Comparison of ENCODE assay signal across 8 mouse cellular contexts in the genomic region with DNA sequence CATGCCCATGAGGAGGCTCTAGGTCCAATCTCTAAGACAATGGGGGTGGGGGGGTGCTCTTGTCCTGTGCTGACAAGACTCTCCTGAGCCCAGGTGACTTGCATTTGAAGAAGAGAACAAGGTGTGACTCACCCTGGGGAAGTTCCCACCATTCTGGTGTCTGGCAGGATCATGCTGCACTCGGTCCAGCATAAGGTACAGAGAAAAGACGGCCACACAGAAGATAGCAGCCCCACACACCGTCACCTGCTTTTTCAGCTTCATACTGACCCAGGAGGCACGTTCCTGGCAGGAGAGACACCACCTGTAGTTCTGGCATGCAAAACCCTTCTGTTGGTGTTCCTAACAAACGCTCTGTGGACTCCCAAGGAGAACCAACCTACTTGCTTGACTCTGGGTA. TPM values are rescaled to one million over a fixed set of nuclear protein-coding genes. Genes with fewer than 3 reads are reported as not detected.
DNase-seq lines count a peak whose midpoint lies in the region; ATAC-seq lines count a peak whose summit lies in the region.

No protein-coding gene starts in this region.

- ATAC-seq in heart, embryonic 11.5 days (replicated peaks; ENCODE audit: insufficient number of reproducible peaks, low FRiP score, low TSS enrichment): no peak
- ATAC-seq in forebrain, embryonic 16.5 days: no peak
- peak; percentile 6; the same call in 1 of the 2 replicates for ATAC-seq in megakaryocyte, adult 5-6 weeks (ENCODE audit: poor library complexity, severe bottlenecking)

- H3K9me3 ChIP-seq in heart, embryonic 11.5 days (replicated peaks; ENCODE audit: control insufficient read depth, low read length): no peaks in the 10 kb centered on the region
- H3K9me3 ChIP-seq in forebrain, embryonic 16.5 days (ENCODE audit: control insufficient read depth, low read length): no peaks in the 10 kb centered on the region

- 0 out of 2 replicates have a peak, but pooled peaks cover 2% of the 10 kb centered on the region for H3K27me3 ChIP-seq in heart, embryonic 11.5 days (ENCODE audit: control insufficient read depth, insufficient read depth, low read length)
- H3K27me3 ChIP-seq in forebrain, embryonic 16.5 days (replicated peaks; ENCODE audit: control insufficient read depth, insufficient read depth, low read length): no peaks in the 10 kb centered on the region

- peaks cover 19% of the 10 kb centered on the region for H3K36me3 ChIP-seq in heart, embryonic 11.5 days (ENCODE audit: control insufficient read depth, insufficient read depth, low read length)
- peaks cover 22% of the 10 kb centered on the region for H3K36me3 ChIP-seq in forebrain, embryonic 16.5 days (ENCODE audit: control insufficient read depth, insufficient read depth)

- WGBS in heart, embryonic 11.5 days (ENCODE audit: insufficient replicate concordance): 64% methylated on average over 5 of the region's 5 CpGs
- 70% methylated on average over 5 of the region's 5 CpGs for WGBS in forebrain, embryonic 16.5 days

- H3K27ac ChIP-seq in heart, embryonic 11.5 days (ENCODE audit: low read depth, low read length): no peak overlapping the region
- H3K27ac ChIP-seq in forebrain, embryonic 16.5 days (ENCODE audit: low read length): no peak overlapping the region

- H3K4me1 ChIP-seq in heart, embryonic 11.5 days (ENCODE audit: control insufficient read depth, insufficient read depth, low read length): peaks cover 15% of the 10 kb centered on the region
- peaks cover 19% of the 10 kb centered on the region for H3K4me1 ChIP-seq in forebrain, embryonic 16.5 days (replicated peaks; ENCODE audit: control insufficient read depth, insufficient read depth, low read length)

- DNase-seq in heart, postnatal 25 days (ENCODE audit: low spot score): no peak
- peak; percentile 8 for DNase-seq in T-cell, adult 2 months (ENCODE audit: low spot score)
- no peak for DNase-seq in urinary bladder, postnatal 25 days (ENCODE audit: low spot score)
- DNase-seq in adrenal gland, postnatal 4 days (ENCODE audit: low spot score in 2 of 2): no peak
- no peak for DNase-seq in right cerebral cortex, adult 2 months (ENCODE audit: low spot score in 2 of 2)

- intact Hi-C loops in heart, postnatal 25 days (cut with DNase I): no loop called here

- peak overlapping the region; percentile 87; the same call in 1 of the 2 replicates for H3K4me3 ChIP-seq in heart, embryonic 11.5 days (ENCODE audit: low read depth, low read length)
- H3K4me3 ChIP-seq in forebrain, embryonic 16.5 days (replicated peaks; ENCODE audit: low read length): no peak overlapping the region; the same call in 1 of the 2 replicates

- no peak overlapping the region for H3K9ac ChIP-seq in heart, embryonic 11.5 days (ENCODE audit: low read depth, low read length)
- no peak overlapping the region for H3K9ac ChIP-seq in forebrain, embryonic 16.5 days (replicated peaks; ENCODE audit: low read depth, low read length)

- H3K4me2 ChIP-seq in heart, embryonic 11.5 days: peak overlapping the region; percentile 82
- peak overlapping the region; percentile 78 for H3K4me2 ChIP-seq in forebrain, embryonic 16.5 days (ENCODE audit: low read length)

RNA-seq across cellular contexts. Expression of a gene that starts 1.7 kb away (rescaled TPM):
- polyA plus RNA-seq in heart, embryonic 11.5 days (2014; fragmentation: Nextera tagmentation; extraction: Ambion mirVana): 12.3 and 12.7 TPM in 2 replicates
- 10 to 100 TPM; 67.2 to 67.5 TPM for total RNA-seq in heart, postnatal 25 days (2021)
- 19.9 and 24.0 TPM in 2 replicates for polyA plus RNA-seq in forebrain, embryonic 16.5 days (2015; fragmentation: Nextera tagmentation; extraction: Ambion mirVana)
- 23.3 and 25.3 TPM in 2 replicates for total RNA-seq in megakaryocyte, adult 5-6 weeks (2015)
- 27.8 and 39.5 TPM in 2 replicates for total RNA-seq in megakaryocyte, adult 5-6 weeks (2017)
- total RNA-seq in adrenal gland, postnatal 4 days (2021): 100 to 1,000 TPM; 106 to 111 TPM

RNA-seq across cellular contexts. Expression of a gene that starts 18.3 kb away (rescaled TPM):
- 4.7 and 7.1 TPM in 2 replicates for polyA plus RNA-seq in heart, embryonic 11.5 days (2014; fragmentation: Nextera tagmentation; extraction: Ambion mirVana)
- total RNA-seq in heart, postnatal 25 days (2021): 10 to 100 TPM; 11.9 to 13.6 TPM
- 2.8 and 4.7 TPM in 2 replicates for polyA plus RNA-seq in forebrain, embryonic 16.5 days (2015; fragmentation: Nextera tagmentation; extraction: Ambion mirVana)
- total RNA-seq in megakaryocyte, adult 5-6 weeks (2015): 260 and 265 TPM in 2 replicates
- 252 and 267 TPM in 2 replicates for total RNA-seq in megakaryocyte, adult 5-6 weeks (2017)
- total RNA-seq in adrenal gland, postnatal 4 days (2021): 10 to 100 TPM; 19.3 to 21.1 TPM

RNA-seq across cellular contexts. Expression of a gene that starts 26.6 kb away (rescaled TPM):
- polyA plus RNA-seq in heart, embryonic 11.5 days (2014; fragmentation: Nextera tagmentation; extraction: Ambion mirVana): 13.3 and 15.7 TPM in 2 replicates
- 10 to 100 TPM; 35.2 to 38.9 TPM for total RNA-seq in heart, postnatal 25 days (2021)
- 22.5 and 23.8 TPM in 2 replicates for polyA plus RNA-seq in forebrain, embryonic 16.5 days (2015; fragmentation: Nextera tagmentation; extraction: Ambion mirVana)
- 6.7 and 8.5 TPM in 2 replicates for total RNA-seq in megakaryocyte, adult 5-6 weeks (2015)
- 6.1 and 11.1 TPM in 2 replicates for total RNA-seq in megakaryocyte, adult 5-6 weeks (2017)
- 10 to 100 TPM; 41.8 to 42.4 TPM for total RNA-seq in adrenal gland, postnatal 4 days (2021)

RNA-seq across cellular contexts. Expression of a gene that starts 28.7 kb away (rescaled TPM):
- polyA plus RNA-seq in heart, embryonic 11.5 days (2014; fragmentation: Nextera tagmentation; extraction: Ambion mirVana): 11.3 and 15.6 TPM in 2 replicates
- 10 to 100 TPM; 13.5 to 15.8 TPM for total RNA-seq in heart, postnatal 25 days (2021)
- polyA plus RNA-seq in forebrain, embryonic 16.5 days (2015; fragmentation: Nextera tagmentation; extraction: Ambion mirVana): 47.7 and 56.3 TPM in 2 replicates
- total RNA-seq in megakaryocyte, adult 5-6 weeks (2015): 4.1 and 4.7 TPM in 2 replicates
- total RNA-seq in megakaryocyte, adult 5-6 weeks (2017): 7.2 and 13.0 TPM in 2 replicates
- total RNA-seq in adrenal gland, postnatal 4 days (2021): 10 to 100 TPM; 43.6 to 53.5 TPM

RNA-seq across cellular contexts. Expression of a gene that starts 35.8 kb away (rescaled TPM):
- 16.0 and 23.5 TPM in 2 replicates for polyA plus RNA-seq in heart, embryonic 11.5 days (2014; fragmentation: Nextera tagmentation; extraction: Ambion mirVana)
- 100 to 1,000 TPM; 106 to 118 TPM for total RNA-seq in heart, postnatal 25 days (2021)
- polyA plus RNA-seq in forebrain, embryonic 16.5 days (2015; fragmentation: Nextera tagmentation; extraction: Ambion mirVana): 4.4 TPM in 2 replicates
- 28.0 and 34.1 TPM in 2 replicates for total RNA-seq in megakaryocyte, adult 5-6 weeks (2015)
- total RNA-seq in megakaryocyte, adult 5-6 weeks (2017): 13.8 and 21.3 TPM in 2 replicates
- total RNA-seq in adrenal gland, postnatal 4 days (2021): 100 to 1,000 TPM; 137 to 140 TPM

Comparison
In these comparisons a context has a peak if more than half of its experiments do, and no peak if none do; other contexts are left out.
1. RNA of a gene that starts 18.3 kb away (total RNA-seq): 252 to 267 TPM in megakaryocyte, adult 5-6 weeks; 19.3 to 21.1 TPM in adrenal gland, postnatal 4 days and 11.9 to 13.6 TPM in heart, postnatal 25 days; every median in the first group is over 10 times any median in the second.